Mouse (Mus musculus) C2C12 (cell line): ENCODE measurements at regions not wholly inside any gene's neighbourhood (a gene's known extent, or its start where the extent isn't known, plus 50 kb on each side); places are given as distances from the start of the nearest gene placed in this dataset.

ENCODE experiments used
- CTCF ChIP-seq: IDR thresholded peaks from one replicate; pipeline ENCODE4 v1.5.1; 2011; ENCODE audit not compliant: control insufficient read depth, insufficient read depth, insufficient read length
- FOSL1 ChIP-seq: IDR thresholded peaks from one replicate; pipeline ENCODE4 v1.8.0; 2011; ENCODE audit warnings: mild to moderate bottlenecking, low read length; ENCODE audit not compliant: poor library complexity, insufficient read depth, severe bottlenecking
- MYOD1 ChIP-seq: IDR thresholded peaks from one replicate; pipeline ENCODE4 v1.6.1; 2011; ENCODE audit warnings: low read depth; ENCODE audit not compliant: control insufficient read depth, insufficient read length
- MYOG ChIP-seq: IDR thresholded peaks from one replicate; pipeline ENCODE4 v1.6.1; 2011; ENCODE audit not compliant: control insufficient read depth, insufficient read length; ENCODE audit errors: extremely low read depth
- USF1 ChIP-seq: IDR thresholded peaks from one replicate; pipeline ENCODE4 v1.6.1; 2011; ENCODE audit warnings: low read depth, mild to moderate bottlenecking, control low read depth, moderate library complexity

DNA sequence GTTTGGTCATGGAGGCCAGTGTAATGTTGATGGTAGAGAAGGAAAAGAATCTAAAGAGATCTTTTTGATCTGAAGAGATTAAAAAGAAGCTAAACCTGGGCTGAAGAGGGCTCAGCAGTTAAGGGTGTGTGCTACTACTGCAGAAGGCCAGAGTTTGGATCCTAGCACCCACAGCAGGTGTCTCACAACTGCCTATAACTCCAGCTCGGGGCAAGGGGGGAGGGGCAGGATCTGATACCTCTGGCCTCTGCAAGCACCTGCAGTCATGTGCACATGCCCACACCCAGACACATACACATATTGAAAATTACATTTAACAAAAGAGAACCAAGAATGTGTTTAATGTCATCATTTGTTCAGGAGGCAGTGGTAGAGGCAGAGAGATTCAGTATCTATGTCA is 232.4 kb upstream of the Slc7a11 start:
- TF ChIP-seq CTCF (no peak), MYOD1 (no peak), USF1 (no peak), FOSL1 (no peak), MYOG (no peak)
